Mouse (Mus musculus) heart, postnatal 0 days (tissue): ENCODE measurements around the gene Med17.

Source experiments
- CTCF ChIP-seq: IDR thresholded peaks from 2 replicates; pipeline ENCODE4 v1.5.1; 2016; ENCODE audit warnings: antibody characterized with exemption, control low read depth, low read depth
- EP300 ChIP-seq: IDR thresholded peaks from 2 replicates; pipeline ENCODE4 v1.6.1; 2016; ENCODE audit warnings: antibody characterized with exemption, low read depth

DNA sequence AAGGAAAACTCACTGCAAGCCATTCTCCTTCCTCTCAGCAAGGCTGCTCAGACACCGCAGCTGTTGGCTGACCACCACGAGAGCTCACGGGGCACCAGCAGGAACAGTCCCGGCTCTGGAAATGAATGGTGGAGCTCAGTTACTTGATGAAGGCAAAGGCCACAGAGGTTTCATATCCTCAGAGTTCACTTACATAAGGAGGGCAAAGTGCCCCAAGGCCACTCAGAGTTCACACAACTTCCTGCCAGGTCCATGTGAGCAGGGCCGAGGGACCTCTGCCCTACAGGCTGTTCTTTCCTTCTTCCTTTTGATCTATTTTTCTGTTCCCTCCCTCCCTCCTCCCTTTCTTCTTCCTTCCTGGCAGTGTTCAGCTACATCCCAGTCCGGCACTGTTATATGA is 21.7 kb upstream of the Med17 start:
- TF ChIP-seq CTCF (no peak), EP300 (no peak)
